Mouse (Mus musculus) urinary bladder, postnatal 4 days (tissue): ENCODE measurements at regions not wholly inside any gene's neighbourhood (a gene's known extent, or its start where the extent isn't known, plus 50 kb on each side); places are given as distances from the start of the nearest gene placed in this dataset.
"Not testable (repeated sequence)": the region's sequence is repeated elsewhere in the genome, so short reads cannot be mapped to it uniquely, and the experiment has no call there.

ENCODE experiments used
- DNase-seq, 2 experiments: peaks; one replicate each; pipeline ENCODE4 v3.0.0; 2021 to 2022; ENCODE audit warnings: low spot score in 2 of 2

GRCm38 (mm10) chr17:50397324-50397723 lies 103.9 kb upstream of the Dazl start:
- no peak for DNase-seq

GRCm38 (mm10) chr17:50407249-50407990 lies 101.8 kb upstream of the Plcl2 start:
- no peak for DNase-seq

GRCm38 (mm10) chr17:50408581-50408980 lies 100.6 kb upstream of the Plcl2 start:
- DNase-seq = no peak

GRCm38 (mm10) chr17:50409271-50409670 lies 99.9 kb upstream of the Plcl2 start:
- DNase-seq = no peak

GRCm38 (mm10) chr17:50409895-50410294 lies 99.3 kb upstream of the Plcl2 start:
- no peak for DNase-seq

- DNase-seq = no peak
These were observed 98.9 kb upstream of the Plcl2 start for GRCm38 (mm10) chr17:50410296-50410695.

- DNase-seq = no peak
These were observed 96.8 kb upstream of the Plcl2 start for GRCm38 (mm10) chr17:50412446-50412845.

- DNase-seq = no peak
These were observed 95.3 kb upstream of the Plcl2 start for GRCm38 (mm10) chr17:50413916-50414315.

- DNase-seq = no peak
These were observed 93.7 kb upstream of the Plcl2 start for GRCm38 (mm10) chr17:50415331-50416005.

GRCm38 (mm10) chr17:50416119-50416518 lies 93.1 kb upstream of the Plcl2 start:
- no peak for DNase-seq

- DNase-seq = no peak
These were observed 92.6 kb upstream of the Plcl2 start for GRCm38 (mm10) chr17:50416538-50417113.

- no peak for DNase-seq
These were observed 90.3 kb upstream of the Plcl2 start for GRCm38 (mm10) chr17:50418863-50419383.

GRCm38 (mm10) chr17:50419551-50419950 lies 89.7 kb upstream of the Plcl2 start:
- not testable (repeated sequence) for DNase-seq

- DNase-seq = no peak
These were observed 89.2 kb upstream of the Plcl2 start for GRCm38 (mm10) chr17:50419966-50420365.

- no peak for DNase-seq
These were observed 88.5 kb upstream of the Plcl2 start for GRCm38 (mm10) chr17:50420690-50421089.

- no peak for DNase-seq
These were observed 87.7 kb upstream of the Plcl2 start for GRCm38 (mm10) chr17:50421476-50421875.

- no peak for DNase-seq
These were observed 84.1 kb upstream of the Plcl2 start for GRCm38 (mm10) chr17:50425110-50425509.

GRCm38 (mm10) chr17:50425531-50425930 lies 83.7 kb upstream of the Plcl2 start:
- DNase-seq = no peak

GRCm38 (mm10) chr17:50426146-50426545 lies 83.1 kb upstream of the Plcl2 start:
- DNase-seq = no peak

GRCm38 (mm10) chr17:50427331-50428003 lies 81.7 kb upstream of the Plcl2 start:
- DNase-seq = no peak

- DNase-seq = no peak
These were observed 81.1 kb upstream of the Plcl2 start for GRCm38 (mm10) chr17:50428004-50428560.

GRCm38 (mm10) chr17:50432559-50432958 lies 76.6 kb upstream of the Plcl2 start:
- no peak for DNase-seq
